Mouse (Mus musculus) heart, adult 2 months (tissue): ENCODE measurements around the gene Sap30l. TPM values are rescaled to one million over a fixed set of nuclear protein-coding genes. Genes with fewer than 3 reads are reported as not detected.
A peak's percentile ranks its signal among the peaks of the same experiment; 100 is the strongest.
"Not testable (repeated sequence)": the region's sequence is repeated elsewhere in the genome, so short reads cannot be mapped to it uniquely, and the experiment has no call there.

Experiments
- DNase-seq, 2 experiments: peaks; one replicate each; pipeline ENCODE4 v3.0.0; 2021
- H3K27ac ChIP-seq: fragments of 200-600 bp; 2 replicates; pipeline ENCODE4 v1.8.1; 2022
- H3K27me3 ChIP-seq: fragments of 200-500 bp; 2 replicates; pipeline ENCODE4 v1.6.1; 2012; ENCODE audit warnings: mild to moderate bottlenecking, low read length, inconsistent platforms, mixed read lengths; ENCODE audit not compliant: control insufficient read depth, insufficient read depth
- H3K36me3 ChIP-seq: fragments of 200-500 bp; 2 replicates; pipeline ENCODE4 v1.6.1; 2012; ENCODE audit warnings: low read length, inconsistent platforms; ENCODE audit not compliant: control insufficient read depth, insufficient read depth
- H3K4me1 ChIP-seq: fragments of 200-500 bp; 2 replicates; pipeline ENCODE4 v1.6.1; 2011; ENCODE audit warnings: low read length; ENCODE audit not compliant: control insufficient read depth, insufficient read depth
- H3K4me3 ChIP-seq: fragments of 200-600 bp; 2 replicates; pipeline ENCODE4 v1.8.1; 2022
- H3K79me2 ChIP-seq: fragments of 200-500 bp; replicated peaks from 2 replicates; pipeline ENCODE4 v1.6.1; 2012; ENCODE audit warnings: mild to moderate bottlenecking, inconsistent platforms, low read length, moderate library complexity, mixed read lengths; ENCODE audit not compliant: control insufficient read depth, insufficient read depth
- H3K9ac ChIP-seq: fragments of 200-500 bp; 2 replicates; pipeline ENCODE4 v1.6.1; 2012; ENCODE audit warnings: low read depth, mild to moderate bottlenecking, control low read depth, inconsistent platforms, low read length, mixed read lengths
- CTCF ChIP-seq: fragments of 200-600 bp; IDR thresholded peaks from 2 replicates; pipeline ENCODE4 v1.8.1; 2022; ENCODE audit warnings: antibody characterized with exemption, mild to moderate bottlenecking, moderate library complexity
- EP300 ChIP-seq: fragments of 200-500 bp; IDR thresholded peaks from 2 replicates; pipeline ENCODE4 v1.6.1; 2011; ENCODE audit warnings: low read depth, low read length, control low read depth; ENCODE audit not compliant: insufficient read depth
- POLR2A ChIP-seq: fragments of 200-500 bp; IDR thresholded peaks from 2 replicates; pipeline ENCODE4 v1.6.1; 2011; ENCODE audit warnings: mild to moderate bottlenecking, low read depth, low read length, control low read depth; ENCODE audit not compliant: insufficient read depth
- WGBS: fragments of 180-500 bp; shearing (Covaris S2); methylation state at CpG from one replicate; pipeline ENCODE4 v1.1.7; 2018; 5-methylcytosine and 5-hydroxymethylcytosine counted together
- intact Hi-C: fragments of 180-260 bp; cut with DNase I; formaldehyde crosslinking; loops from one replicate; pipeline ENCODE4 v1.15.1; 2025
- polyA plus RNA-seq: library from polyadenylated mRNA; depleted of rRNA; stranded (reverse); fragments of >200 nt; gene quantifications from 2 replicates; pipeline ENCODE4 v1.2.3, GENCODE M21; 2012
- total RNA-seq, 2 experiments: library from RNA; stranded (reverse); gene quantifications; 2 replicates each; pipeline ENCODE4 v1.2.3; 2021

Sap30l gene
- total and polyA plus RNA-seq, 3 experiments: 21.2 to 49.2 (median 43.2) TPM

DNA sequence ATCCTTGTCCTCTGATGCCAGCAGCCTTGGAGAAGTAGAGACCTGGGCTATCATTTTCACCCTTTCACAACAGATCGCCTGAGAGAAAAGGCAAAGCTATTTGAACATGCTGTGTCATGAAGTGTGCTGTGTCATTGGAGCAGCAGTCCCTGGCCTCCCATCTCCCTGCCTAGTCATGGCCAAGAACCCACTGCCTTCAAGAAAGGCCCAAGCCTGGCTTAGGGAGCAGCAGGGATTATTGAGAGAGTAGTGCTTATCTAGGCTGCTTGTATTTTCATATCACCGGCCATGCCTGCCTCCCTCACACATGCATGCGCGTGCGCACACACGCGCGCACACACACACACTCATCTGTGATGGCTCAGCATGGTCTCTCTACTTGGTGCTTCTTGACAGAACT is 10.8 kb downstream of the Sap30l start:
- no peak overlapping the region for H3K27ac ChIP-seq
- TF ChIP-seq CTCF: no peak
- TF ChIP-seq POLR2A: no peak
- TF ChIP-seq EP300: no peak
- no peaks in the 10 kb centered on the region for H3K27me3 ChIP-seq
- intact Hi-C loops: no loop called here
- no peak for DNase-seq
- H3K4me1 ChIP-seq: no peaks in the 10 kb centered on the region
- no peak overlapping the region for H3K9ac ChIP-seq
- no peak overlapping the region for H3K4me3 ChIP-seq
- 96% methylated on average over 8 of the region's 8 CpGs for WGBS
- H3K79me2 ChIP-seq: no peaks in the 10 kb centered on the region
- H3K36me3 ChIP-seq: no peaks in the 10 kb centered on the region

DNA sequence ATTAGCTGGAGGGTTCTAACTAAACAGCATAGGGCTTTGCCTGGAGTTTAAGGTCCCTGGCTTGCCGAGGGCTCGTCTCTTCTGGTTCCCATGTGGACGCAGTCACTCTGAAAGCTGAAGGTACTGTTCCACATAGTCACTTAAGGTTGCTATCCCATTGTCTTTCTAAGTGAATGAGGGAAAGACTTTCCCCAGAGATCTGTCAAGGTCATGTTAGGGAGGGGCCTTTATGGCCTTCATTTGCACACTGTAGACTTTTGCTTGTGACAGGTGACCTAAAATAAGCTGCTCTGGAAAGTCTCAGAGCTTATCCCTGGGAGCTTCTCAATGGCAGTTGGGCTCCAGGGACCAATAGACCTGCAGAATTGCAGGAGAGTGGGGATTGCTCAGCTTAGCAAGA is 12.2 kb downstream of the Sap30l start:
- Histone ChIP-seq H3K27ac (no peak overlapping the region), H3K27me3 (no peaks in the 10 kb centered on the region), H3K4me3 (no peak overlapping the region), H3K79me2 (no peaks in the 10 kb centered on the region), H3K9ac (no peak overlapping the region), H3K36me3 (no peaks in the 10 kb centered on the region), H3K4me1 (no peaks in the 10 kb centered on the region)
- 92% methylated on average over 3 of the region's 3 CpGs for WGBS
- DNase-seq: no peak
- TF ChIP-seq EP300 (no peak), CTCF (no peak), POLR2A (no peak)
- intact Hi-C loops: no loop called here

DNA sequence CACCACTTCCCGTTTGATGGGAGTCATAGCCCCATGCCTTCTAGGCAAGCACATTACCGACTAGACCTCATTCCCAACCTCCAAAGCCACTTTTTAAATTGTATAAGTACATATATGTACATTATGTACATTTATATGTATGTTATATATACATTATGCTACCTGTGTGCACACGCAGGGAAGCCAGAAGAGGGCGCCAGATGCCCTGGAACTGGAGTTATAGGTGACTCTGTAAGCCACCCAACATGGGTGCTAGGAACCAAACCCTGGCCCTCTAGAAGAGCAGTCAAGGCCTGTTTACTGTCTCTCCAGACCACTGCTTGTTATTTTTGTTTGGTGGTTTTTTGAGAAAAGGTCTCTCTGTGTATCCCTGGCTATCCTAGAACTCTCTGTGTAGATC is 16.8 kb downstream of the Sap30l start:
- H3K36me3 ChIP-seq: no peaks in the 10 kb centered on the region

DNA sequence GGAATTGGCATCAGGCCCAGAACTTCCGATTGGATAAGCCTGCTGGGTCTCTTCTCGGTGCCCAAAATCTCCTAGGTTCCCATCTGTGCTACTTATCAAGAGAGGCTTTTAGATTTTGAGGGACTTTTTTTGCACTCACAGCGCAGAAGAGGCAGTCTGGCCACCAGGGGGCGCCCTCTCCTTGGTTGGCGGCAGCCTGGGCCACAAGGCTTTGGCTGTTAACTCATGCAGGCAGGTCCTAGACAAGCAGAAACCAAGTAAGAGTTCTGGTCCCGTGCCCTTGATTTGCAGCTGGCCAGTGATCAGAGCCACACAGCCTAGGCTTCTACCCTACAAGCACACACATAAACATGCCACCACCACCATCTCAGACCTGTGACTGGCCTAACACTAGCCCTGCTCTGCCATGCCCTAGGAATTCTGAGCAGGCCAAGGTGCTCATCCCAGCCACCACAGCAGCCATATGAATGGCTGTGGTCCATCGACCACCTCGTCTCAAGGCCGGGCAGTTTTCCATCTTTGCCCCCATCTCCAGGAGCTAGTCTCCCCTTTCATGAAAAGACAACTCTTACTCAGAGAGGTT is 18.7 kb downstream of the Sap30l start:
- intact Hi-C loops: loop anchor here (1.0 kb wide), 1 partner anchor 114 kb away; no protein-coding TSS in a partner anchor
- no peak overlapping the region for H3K9ac ChIP-seq
- H3K4me1 ChIP-seq: no peaks in the 10 kb centered on the region
- H3K79me2 ChIP-seq: no peaks in the 10 kb centered on the region
- no peaks in the 10 kb centered on the region for H3K27me3 ChIP-seq
- H3K27ac ChIP-seq: no peak overlapping the region
- DNase-seq: peak; percentile 70 to 84
- TF ChIP-seq POLR2A (no peak), CTCF (peak; percentile 91)
- WGBS: 21% methylated on average over 9 of the region's 9 CpGs
- H3K4me3 ChIP-seq: no peak overlapping the region
- no peaks in the 10 kb centered on the region for H3K36me3 ChIP-seq

More for the DNA sequence above, 16.8 kb downstream of the Sap30l start:
- no peak for DNase-seq
- TF ChIP-seq EP300 (no peak), CTCF (peak; percentile 30), POLR2A (no peak)
- H3K27me3 ChIP-seq: no peaks in the 10 kb centered on the region
- H3K4me3 ChIP-seq: no peak overlapping the region
- 90% methylated on average over 4 of the region's 4 CpGs for WGBS
- no peak overlapping the region for H3K9ac ChIP-seq
- H3K79me2 ChIP-seq: no peaks in the 10 kb centered on the region
- no peak overlapping the region for H3K27ac ChIP-seq
- H3K4me1 ChIP-seq: no peaks in the 10 kb centered on the region
- intact Hi-C loops: no loop called here

DNA sequence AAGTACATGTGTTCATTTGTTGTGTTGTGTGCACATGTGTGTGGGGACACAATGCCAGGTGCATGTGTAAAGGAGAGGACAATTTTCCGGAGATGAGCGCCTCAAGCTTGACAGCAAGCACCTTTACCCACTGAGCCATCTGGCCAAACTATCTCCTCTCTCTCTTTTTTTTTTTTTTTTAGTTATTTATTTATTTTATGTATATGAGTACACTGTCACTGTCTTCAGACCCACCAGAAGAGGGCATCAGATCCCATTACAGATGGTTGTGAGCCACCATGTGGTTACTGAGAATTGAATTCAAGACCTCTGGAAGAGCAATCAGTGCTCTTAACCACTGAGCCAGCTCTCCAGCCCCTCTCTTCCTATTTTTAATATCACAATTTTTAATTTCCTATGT is 21.7 kb downstream of the Sap30l start:
- peak; percentile 31 for TF ChIP-seq CTCF
- DNase-seq, H3K79me2 ChIP-seq, intact Hi-C loops, H3K27ac ChIP-seq, H3K27me3 ChIP-seq, H3K4me3 ChIP-seq, H3K4me1 ChIP-seq, H3K36me3 ChIP-seq, H3K9ac ChIP-seq: not testable (repeated sequence)
- WGBS: 89% methylated on average over 2 of the region's 2 CpGs

DNA sequence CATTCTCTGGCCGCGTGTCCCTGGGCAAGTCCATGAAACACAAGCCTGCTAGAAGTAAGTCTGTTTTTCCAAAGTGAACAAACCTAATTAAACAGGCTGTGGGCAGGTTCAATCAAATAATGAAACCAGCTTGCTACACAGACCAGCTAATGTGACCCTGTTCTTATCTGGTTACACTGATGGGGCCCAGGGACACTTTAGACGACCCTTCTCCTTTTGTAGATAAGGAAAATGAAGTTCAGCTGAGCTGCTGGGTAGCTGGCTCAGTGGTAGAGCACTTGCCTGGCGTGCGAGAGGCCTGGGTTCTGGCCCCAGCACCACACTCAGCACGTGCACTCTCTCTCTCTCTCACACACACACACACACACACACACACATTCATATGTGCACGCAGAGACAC is 22.3 kb downstream of the Sap30l start:
- peaks cover 14% of the 10 kb centered on the region for H3K27me3 ChIP-seq
- no peak overlapping the region for H3K9ac ChIP-seq
- WGBS: 72% methylated on average over 7 of the region's 7 CpGs

More for the DNA sequence above, 22.3 kb downstream of the Sap30l start:
- TF ChIP-seq CTCF (no peak), POLR2A (no peak)
- intact Hi-C loops: no loop called here
- Histone ChIP-seq H3K79me2 (no peaks in the 10 kb centered on the region), H3K27ac (no peak overlapping the region), H3K4me3 (no peak overlapping the region), H3K4me1 (peaks cover 3% of the 10 kb centered on the region; the same call in 1 of the 2 replicates), H3K36me3 (no peaks in the 10 kb centered on the region)
- DNase-seq: no peak
